Mouse (Mus musculus) lung, postnatal 14 days (tissue): ENCODE data around the gene Otud7a.
"Not testable (repeated sequence)": the region's sequence is repeated elsewhere in the genome, so short reads cannot be mapped to it uniquely, and the experiment has no call there.

Experiments
- DNase-seq: peaks from one replicate; pipeline ENCODE4 v3.0.0; 2021

Otud7a gene

DNA sequence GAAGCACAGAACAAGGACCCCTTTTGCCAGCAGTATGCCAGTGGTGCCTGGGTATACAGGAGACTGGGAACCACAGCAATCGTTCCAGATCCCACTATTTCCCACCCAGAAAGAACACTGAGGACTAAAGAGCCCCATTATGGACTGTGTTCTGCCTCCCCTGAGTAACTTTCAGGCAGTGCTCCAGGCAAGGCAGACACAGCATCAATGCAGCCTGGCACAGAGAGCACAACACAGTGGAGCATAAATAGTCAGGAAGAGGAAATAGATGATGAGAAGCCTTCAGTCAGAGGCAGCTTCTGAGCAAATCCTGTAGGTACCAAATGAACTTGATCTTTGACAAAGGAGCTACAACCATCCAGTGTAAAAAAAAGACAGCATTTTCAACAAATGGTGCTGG, 115.1 kb downstream of the Otud7a start:
- no peak for DNase-seq

DNA sequence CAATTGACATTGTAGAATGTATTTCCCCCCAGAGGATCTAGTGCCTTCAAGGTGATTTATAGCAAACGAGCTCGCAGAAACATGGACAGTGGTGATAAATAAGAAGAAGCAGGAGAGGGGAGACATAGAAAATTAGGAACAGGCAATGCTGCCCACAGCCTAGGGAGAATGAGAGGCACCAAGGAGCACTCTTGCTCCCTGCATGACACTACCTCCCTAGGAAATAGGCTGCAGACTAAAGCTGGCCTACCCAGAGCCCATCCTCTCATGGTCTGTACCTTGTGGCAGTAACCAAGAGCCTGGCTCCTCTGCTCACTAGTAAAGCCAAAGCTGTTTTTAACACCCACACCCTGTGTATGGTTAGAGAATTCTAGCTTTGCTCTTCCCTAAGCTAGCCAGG, 138.8 kb downstream of the Otud7a start:
- DNase-seq: no peak

DNA sequence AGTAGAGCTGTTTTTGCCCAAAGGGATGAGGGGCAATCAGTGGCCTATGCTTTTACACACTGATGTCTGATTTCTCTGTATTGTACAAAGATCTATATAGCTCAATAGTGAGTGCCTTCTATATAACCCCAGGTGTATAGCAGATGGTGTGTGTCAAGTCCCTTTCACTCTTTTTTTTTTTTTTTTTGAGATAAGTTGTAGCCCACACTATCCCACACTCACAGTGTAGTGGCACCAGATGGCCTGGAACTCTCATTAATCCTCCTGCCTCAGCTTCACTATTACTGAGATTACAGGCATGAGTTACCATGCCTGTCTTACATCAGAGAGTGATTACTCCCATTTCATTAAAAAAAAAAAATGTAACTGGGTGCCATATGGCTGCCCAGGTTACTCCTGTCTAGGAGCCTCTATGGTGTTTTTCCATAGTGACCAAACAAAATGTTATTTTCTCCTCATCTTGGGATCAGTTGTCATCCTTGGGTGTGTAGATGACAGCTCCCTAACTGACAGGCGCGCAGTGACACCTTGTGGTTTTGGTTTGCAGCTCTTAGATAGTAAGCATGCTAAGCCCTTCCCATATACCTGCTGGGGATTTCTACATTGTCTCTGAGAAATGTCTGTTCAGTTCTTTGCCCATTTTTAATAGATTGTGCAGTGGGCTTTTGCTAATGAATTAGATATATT, 141.8 kb downstream of the Otud7a start:
- no peak for DNase-seq

DNA sequence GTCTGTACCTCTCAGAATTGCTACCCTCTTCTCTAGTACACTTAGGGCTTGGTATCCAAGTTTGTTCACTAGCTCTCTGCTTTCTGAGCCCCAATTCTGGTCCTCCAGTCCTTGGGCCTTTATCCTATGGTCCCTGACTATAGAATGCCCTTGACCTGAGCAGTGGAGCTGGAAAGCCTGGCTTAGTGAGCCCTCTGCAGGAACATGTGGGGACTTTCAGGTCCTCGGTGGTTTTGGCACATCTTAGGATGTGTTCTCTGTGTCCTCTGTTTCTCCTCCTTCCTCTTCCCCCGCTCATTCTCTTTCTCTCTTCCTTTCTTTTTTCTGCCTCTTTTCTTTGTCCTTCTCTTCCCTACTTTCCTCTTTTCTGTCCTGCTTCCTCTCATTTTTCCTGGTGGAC, 145.8 kb downstream of the Otud7a start:
- DNase-seq: no peak

DNA sequence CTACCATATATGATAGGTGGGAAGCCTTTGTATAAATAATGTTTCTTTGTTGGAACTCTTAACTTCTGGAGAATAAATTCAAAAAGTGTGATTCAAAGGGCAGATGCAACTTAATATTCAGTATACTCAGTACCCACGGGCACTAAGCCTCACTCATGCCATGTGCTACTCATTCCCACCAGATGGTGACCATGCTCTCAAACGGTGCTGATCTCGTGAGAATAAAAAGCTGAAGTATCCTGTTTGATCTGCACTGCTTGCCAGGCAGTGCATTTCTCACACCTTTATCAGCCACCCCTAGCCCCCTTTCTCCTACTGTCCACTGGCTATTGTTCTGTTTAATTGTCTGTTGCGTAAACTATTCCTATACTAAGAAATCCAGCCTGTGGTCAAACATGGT, 146.8 kb downstream of the Otud7a start:
- no peak for DNase-seq

DNA sequence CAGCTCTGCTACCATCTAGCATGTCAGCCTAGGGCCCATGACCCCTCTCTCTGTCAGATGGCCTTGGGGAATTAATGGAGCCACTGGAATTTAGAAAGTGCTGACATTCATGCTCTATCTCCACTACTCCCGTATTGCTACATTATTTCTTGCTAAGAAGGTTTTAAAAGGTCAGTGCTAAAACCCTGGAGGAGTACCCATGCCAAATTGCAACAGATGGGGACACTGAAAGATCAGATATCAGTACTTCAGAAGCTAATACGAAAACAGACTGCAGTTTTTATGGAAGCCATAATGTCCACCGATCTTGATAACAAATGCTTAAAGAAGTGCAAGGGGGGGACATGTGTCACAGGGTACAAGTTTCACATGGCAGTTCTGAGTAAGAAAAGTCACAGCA, 147.5 kb downstream of the Otud7a start:
- no peak for DNase-seq

DNA sequence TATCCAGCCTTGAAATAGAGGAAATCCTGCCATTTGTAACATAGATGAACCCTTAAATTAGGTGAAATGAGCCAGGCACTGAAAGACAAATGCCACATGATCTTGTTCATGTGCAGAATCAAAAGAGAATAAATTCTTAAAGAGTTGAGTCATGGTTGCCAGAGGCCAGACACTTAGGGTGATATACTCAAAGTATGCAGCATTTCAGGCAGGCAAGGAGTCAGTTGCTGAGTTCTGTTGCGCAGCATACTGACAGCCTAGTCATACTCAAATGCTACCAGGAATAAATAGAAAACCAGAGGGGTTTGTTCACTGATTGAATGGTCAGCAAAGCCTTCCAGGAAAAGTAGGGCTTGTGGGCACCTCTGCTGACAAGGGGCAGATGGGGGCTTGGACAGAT, 160.3 kb downstream of the Otud7a start:
- no peak for DNase-seq

DNA sequence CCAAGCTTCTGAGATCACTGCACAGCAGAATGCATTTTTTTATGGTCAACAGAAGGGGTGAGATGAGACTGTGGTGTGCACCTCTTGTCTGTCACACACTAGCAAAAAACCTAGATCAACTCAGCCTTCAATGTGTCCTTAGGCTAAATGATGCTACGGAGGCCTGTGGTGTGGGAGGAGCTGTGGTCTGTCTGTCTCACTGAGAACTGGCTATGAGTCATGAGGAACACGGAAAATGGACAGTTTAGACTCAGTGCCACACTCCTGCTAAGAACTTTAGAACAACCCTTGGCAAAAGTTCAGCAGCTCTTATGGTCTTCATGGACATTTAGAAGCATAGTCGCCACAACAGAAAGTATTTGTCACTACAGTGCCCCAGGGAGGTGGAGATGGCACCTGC, 172.5 kb downstream of the Otud7a start:
- no peak for DNase-seq

DNA sequence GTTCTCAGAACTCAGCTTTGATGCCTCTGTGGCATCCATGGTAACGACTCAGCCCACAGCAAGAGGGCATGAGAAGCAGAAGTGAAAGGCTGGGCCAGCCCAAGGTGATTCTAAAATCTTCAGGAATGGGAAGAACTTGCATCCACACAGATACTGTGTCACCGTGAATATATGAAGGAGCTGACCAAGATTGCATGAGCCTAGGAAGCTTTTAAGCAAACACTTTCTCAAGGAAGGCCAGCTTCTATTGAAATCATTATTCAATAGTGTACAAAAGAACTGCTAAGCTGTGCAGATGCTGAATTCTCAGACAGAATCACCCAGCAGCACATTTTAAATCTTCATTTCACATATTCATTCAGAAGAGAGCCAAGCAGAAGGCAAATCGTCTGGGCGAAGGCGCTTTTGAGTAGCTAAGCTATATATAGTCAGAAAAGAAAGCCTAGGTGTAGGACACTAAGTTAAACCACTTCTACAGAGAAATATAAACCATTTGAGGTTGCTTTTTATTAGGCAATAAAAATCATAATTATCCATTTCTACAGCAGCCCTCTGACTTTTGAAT, 176.3 kb downstream of the Otud7a start:
- DNase-seq: no peak

DNA sequence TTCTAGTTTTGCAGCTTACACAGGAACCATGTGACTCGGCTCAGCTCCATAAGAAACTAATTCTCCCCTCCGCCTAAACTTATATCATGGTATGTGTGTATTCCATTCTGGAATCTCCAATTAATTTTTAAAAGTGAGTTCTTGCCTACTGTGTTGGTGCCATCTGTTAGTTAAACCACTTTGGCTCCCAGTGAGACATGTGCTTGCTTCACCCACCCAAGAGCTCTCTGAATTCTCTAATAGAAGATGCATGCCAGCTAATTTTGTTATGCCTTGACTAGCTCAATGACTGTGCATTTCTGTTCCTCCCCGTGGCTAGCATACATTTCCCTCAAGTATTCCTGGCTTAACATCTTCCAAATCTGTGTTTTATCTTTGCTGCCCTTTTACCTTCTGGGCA, 193.1 kb downstream of the Otud7a start:
- no peak for DNase-seq

DNA sequence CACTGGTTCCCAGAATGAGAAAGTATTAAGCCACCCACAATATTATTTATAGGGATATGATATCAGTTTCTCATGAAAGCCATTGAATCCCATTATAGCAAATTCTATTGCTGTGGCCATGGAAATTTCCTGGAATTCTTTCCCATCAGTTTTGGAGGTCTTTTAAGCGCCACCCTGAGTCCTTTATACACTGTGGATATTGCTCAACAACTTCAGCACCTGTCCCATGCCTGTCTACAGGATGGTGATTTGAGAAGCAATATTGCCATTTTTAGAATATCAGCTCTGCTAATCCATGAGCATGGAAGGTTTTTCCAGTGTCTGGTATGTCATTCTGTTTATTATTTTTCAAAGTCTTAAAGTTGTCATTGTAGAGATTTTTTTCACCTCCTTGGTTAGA, 199.5 kb downstream of the Otud7a start:
- DNase-seq: no peak

DNA sequence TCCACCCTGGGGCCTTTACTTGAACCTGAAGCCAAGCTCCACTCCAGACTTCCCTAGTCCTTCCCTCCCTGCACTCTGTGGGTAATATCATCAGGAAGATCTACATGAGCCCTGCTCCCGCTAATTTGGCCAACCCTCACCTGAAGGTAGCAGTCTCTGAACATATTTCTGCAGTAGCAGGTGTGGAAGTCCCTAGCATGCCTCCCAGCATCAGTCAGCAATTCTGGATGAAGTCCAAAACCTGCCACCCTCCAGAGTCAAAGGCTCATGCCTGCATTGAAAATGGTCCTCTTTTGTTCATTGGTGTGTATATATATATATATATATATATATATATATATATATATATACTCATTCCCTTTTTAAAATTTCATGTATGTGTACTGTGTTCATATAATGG, 202.6 kb downstream of the Otud7a start:
- DNase-seq: no peak

DNA sequence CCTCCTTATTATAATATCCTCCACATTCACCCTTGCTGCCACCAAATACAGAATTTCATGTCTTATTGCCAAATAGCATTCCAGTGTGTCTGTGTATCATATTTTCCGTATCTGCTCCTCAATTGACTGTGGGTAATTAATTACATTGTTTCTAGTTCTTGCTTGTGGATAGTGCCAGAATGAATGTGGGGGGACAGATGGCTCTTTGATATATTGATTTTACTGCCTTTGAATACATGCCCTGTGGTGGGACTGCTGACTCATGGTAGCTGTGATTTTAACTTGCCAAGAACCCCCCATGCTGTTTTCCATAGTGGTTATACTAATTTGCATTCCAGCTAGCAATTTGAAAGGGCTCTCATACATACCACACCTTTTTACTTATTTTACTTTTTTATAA, 215.7 kb downstream of the Otud7a start:
- DNase-seq: no peak

DNA sequence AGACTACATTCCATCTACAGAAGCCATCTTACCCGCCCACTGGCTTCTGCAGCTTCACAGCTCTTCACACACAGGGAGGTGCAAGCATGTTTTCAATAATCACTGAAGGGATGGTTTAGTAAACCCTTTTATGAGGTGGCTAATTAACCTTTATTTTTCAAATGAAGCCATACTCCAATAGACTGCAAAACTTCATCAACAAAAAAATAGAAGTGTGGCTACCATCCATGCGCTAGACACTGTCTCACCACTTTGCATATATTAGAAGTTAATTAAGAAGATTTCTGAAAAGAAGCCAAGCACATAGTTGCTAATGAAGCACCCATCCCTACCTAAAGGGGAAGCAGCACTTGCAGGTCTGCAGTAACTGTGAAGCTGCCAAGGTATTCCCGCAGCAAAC, 218.2 kb downstream of the Otud7a start:
- no peak for DNase-seq

DNA sequence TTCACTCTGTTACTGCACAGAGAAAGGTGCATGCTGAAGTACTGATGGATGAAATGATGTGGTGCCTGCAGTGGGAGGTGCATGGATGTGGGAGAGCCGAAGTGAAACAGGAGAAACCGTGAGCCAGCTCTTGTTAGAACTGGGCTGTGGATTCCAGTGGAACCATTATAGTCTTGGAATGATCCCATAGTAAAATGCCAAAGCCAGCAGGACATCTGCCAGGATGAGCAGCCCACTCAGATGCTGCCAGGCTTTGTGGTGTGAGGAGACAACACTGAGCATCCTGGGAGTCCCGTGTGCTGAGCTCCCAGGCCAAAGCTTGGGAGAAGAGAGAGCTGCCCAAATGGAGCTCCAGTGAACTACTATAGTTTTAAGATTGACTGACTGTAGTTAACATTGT, 220.9 kb downstream of the Otud7a start:
- no peak for DNase-seq

DNA sequence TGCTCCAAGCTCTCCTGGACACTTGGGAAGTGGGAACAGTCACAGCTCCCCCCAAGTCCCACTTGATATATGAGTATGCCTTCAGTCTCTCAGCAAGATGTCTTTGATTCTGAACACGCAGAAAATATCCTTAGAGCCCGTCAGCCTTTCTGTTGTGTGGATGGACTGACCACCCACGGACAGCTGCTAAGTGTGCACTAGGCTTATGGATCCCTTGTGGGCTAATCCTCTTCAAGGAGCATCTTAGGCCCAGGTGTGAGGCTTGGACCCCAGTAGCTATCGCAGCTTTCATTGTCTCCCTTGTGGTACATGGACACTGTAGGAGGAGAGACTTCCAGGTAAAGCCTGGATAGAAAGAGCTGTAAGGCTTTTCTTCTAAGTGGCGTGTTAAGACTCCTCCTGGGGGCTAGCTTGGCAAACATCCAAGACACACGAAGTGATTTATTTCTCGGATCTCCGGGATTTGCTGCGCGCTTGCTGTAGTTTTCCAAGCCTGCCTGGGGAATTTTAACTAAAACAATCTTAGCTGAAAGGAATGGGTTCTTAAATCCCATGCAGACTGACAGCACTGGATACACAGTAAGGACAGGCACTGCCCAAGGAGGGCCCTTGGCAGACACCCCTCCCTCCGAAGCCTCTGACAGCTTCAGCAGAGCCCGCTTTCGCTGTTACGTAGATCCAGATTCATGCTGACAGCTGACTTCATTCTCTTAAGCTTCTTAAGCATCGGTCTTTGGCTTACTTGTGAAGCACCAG, 223.6 kb downstream of the Otud7a start:
- DNase-seq: no peak

DNA sequence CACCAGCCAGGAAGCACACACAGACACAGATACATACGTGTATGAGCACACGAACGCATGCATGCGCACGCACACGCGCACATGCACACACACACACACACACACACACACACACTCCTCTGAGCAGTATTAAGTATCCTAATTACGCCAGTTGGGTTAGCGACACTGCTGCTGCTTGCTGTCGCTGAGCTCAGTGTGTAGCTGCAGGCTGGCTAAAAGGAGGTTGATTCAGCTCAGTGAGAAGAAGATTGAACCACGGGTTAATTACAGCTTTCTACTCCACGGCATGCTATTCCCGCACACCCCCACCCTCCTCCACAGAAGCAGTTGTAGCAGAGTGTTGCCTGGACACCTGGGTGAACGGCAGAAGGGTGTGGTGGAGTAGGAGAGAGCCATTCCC, 224.4 kb downstream of the Otud7a start:
- no peak for DNase-seq

DNA sequence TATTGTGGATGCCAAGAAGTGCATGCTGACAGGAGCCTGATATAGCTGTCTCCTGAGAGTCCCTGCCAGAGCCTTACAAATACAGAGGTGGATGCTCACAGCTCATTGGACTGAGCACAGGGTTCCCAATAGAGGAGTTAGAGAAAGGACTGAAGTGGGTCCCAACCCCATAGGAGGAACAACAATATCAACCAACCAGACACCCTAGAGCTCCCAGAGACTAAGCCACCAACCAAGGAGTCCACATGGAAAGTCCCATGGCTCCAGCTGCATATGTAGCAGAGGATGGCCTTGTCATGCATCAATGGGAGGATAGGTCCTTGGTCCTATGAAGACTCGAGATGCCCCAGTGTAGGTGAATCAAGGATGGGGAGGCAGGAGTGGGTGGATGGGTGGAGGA, 226.4 kb downstream of the Otud7a start:
- DNase-seq: not testable (repeated sequence)

DNA sequence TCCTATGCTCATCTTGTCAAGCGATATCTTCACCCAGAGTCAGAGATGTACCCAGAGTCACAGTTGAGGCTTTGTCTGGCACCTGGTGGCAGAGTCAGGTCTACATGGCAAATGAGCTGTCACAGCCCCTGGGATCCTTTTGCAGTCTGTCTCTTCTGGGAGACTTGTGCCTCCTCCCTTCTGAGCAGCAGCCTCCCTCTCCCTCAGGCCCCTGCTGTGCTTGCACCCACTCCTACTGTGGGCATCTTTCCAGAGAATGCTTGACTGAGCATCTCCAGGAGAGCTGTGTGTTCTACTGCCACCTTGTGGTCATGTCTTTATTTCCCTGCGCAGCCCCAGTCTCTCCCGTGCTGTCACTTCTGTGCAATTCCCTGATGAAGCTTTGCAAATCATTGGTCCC, 227.4 kb downstream of the Otud7a start:
- DNase-seq: peak; percentile 48

DNA sequence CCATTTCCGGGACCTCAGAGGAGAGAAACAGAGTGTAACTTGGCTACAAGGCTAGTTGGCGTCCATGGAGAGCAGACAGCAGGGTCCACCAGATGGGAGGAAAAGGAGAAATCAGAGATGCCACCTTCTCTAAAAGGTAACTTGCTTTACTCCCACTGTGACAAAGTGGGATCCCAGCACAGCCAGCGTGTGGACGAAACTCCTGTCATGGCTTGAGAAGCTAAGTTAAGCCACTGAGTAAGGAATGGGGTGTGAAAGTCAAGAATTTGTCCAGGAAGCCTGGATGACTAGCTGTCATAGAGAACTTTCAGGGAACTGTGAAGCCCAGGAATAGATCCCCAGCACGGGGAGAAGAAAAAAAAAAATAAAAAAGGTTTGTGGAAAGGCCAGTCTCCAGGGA, 232.1 kb downstream of the Otud7a start:
- no peak for DNase-seq

DNA sequence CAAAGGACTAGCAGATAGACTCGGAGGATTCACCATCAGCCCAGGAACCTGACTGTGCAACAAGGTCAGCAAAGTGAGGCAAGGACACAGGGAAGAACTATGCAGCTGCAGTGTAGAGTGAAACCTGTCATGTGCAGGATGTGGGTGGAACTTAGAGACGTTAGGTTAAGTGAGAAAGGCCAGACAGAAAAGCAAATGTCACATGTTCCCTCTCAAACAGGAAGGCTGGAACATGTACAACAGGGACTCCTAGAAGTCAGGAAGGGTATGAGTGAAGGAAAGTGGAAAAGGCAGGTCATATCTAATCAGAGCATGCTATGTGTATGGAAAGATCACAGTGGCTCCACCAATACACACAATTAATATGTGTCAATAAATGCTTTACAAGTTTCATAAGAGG, 232.6 kb downstream of the Otud7a start:
- DNase-seq: no peak

DNA sequence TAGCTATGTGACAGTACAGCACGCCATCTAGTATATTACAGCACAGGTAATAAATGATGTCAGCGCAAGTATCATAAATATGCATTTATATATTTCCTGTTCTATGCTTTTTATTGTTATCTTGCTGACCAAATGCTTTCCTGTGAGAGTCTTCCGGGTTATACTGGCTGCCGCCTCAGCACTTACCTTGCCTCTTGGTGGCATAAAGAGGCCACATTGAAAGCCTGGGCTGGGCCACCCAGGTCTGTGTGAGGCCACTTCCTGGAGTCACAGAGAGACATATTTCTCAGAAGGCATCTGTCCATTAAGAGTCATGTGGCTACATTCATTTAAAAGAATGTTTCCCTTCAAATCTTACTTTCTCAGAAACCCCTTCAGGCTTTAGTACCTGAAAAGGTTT, 242.5 kb downstream of the Otud7a start:
- no peak for DNase-seq

DNA sequence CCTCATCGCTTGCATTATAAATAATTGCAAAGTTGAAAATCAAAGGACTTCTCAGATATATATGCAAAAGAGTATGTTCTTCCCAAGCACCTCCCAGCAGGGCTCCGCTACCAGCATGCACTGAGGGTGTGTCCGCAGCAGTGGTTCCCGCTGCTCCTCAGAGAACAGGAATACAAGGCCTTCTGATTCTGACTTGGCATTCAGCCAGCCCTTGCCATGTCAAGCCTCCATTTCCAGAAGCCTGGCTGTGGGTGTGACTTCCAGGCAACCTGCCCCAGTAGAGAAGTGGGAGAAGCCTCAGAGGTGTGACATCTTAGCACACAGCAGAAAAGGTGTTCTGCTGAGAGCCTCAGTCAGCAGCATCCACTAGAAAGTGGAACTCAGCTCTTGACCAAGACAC, 253.4 kb downstream of the Otud7a start:
- DNase-seq: no peak

DNA sequence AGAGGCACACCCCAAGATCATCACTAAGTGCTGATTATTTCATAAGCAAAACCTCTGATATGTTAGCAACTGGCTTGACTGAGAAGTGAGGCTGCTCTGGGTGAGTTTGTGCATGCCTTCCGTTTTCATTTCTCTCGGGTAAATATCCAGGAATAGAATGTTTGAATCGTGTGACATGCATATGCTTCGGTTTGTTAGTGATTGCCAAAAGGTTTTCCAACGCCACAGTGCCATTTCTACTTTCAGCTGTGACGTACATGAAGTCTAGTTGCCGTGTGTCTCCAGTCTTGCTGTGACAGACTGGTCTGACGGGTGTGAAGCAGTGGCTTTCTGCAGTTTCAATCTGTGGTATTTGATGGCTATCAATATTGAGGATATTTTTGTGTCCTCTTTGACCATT, 273.4 kb downstream of the Otud7a start:
- no peak for DNase-seq
